Mouse (Mus musculus) ovary, adult 18-20 months (tissue): ENCODE data around the gene Sik3.

ENCODE experiments used
- DNase-seq: peaks from one replicate; pipeline ENCODE4 v3.0.0; 2022; ENCODE audit warnings: low spot score, mixed read lengths

Sik3 gene

GRCm38 (mm10) chr9:46015831-46016230 is 3.2 kb downstream of the Sik3 start:
- no peak for DNase-seq

GRCm38 (mm10) chr9:46016417-46016816 is 3.8 kb downstream of the Sik3 start:
- DNase-seq: no peak

GRCm38 (mm10) chr9:46018316-46018715 is 5.7 kb downstream of the Sik3 start:
- DNase-seq: no peak

- no peak for DNase-seq
Observed at GRCm38 (mm10) chr9:46019975-46020374, 7.4 kb downstream of the Sik3 start.

GRCm38 (mm10) chr9:46023591-46023990 is 11.0 kb downstream of the Sik3 start:
- DNase-seq: no peak

GRCm38 (mm10) chr9:46026058-46026849 is 13.6 kb downstream of the Sik3 start:
- no peak for DNase-seq

GRCm38 (mm10) chr9:46027994-46028393 is 15.4 kb downstream of the Sik3 start:
- DNase-seq: no peak

GRCm38 (mm10) chr9:46029534-46029933 is 16.9 kb downstream of the Sik3 start:
- DNase-seq: no peak

GRCm38 (mm10) chr9:46030184-46030583 is 17.6 kb downstream of the Sik3 start:
- no peak for DNase-seq

- no peak for DNase-seq
Observed at GRCm38 (mm10) chr9:46030968-46031367, 18.3 kb downstream of the Sik3 start.

- no peak for DNase-seq
Observed at GRCm38 (mm10) chr9:46032190-46032589, 19.6 kb downstream of the Sik3 start.

GRCm38 (mm10) chr9:46033058-46033457 is 20.4 kb downstream of the Sik3 start:
- no peak for DNase-seq

- DNase-seq: no peak
Observed at GRCm38 (mm10) chr9:46033862-46034261, 21.2 kb downstream of the Sik3 start.

- peak; percentile 35 for DNase-seq
Observed at GRCm38 (mm10) chr9:46035290-46035871, 22.8 kb downstream of the Sik3 start.

- no peak for DNase-seq
Observed at GRCm38 (mm10) chr9:46036881-46037280, 24.3 kb downstream of the Sik3 start.

GRCm38 (mm10) chr9:46038786-46039185 is 26.2 kb downstream of the Sik3 start:
- DNase-seq: no peak

GRCm38 (mm10) chr9:46041186-46041585 is 28.6 kb downstream of the Sik3 start:
- no peak for DNase-seq

GRCm38 (mm10) chr9:46042387-46042786 is 29.8 kb downstream of the Sik3 start:
- no peak for DNase-seq

GRCm38 (mm10) chr9:46043626-46044025 is 31.0 kb downstream of the Sik3 start:
- DNase-seq: no peak

GRCm38 (mm10) chr9:46046724-46047517 is 34.3 kb downstream of the Sik3 start:
- no peak for DNase-seq

GRCm38 (mm10) chr9:46049525-46049924 is 36.9 kb downstream of the Sik3 start:
- DNase-seq: no peak

GRCm38 (mm10) chr9:46050203-46050602 is 37.6 kb downstream of the Sik3 start:
- DNase-seq: no peak
